Mouse (Mus musculus): ENCODE data around the gene Perp. TPM values are rescaled to one million over a fixed set of nuclear protein-coding genes. Genes with fewer than 3 reads are reported as not detected.

Gene Perp
- polyA plus RNA-seq, 1 experiment, result 10.8 TPM

GRCm38 (mm10) chr10:18860119-18860824, 15.5 kb downstream of the Perp start:
- Histone ChIP-seq H3K4me1 (ENCODE audit: control insufficient read depth, insufficient read depth, low read length) (no peaks in the 10 kb centered on the region), H3K4me3 (ENCODE audit: insufficient read depth, low read length) (no peak overlapping the region), H3K27ac (ENCODE audit: insufficient read depth, low read length) (no peak overlapping the region)
- no peak for TF ChIP-seq CTCF (IDR thresholded peaks at IDR 0.05; ENCODE audit: borderline replicate concordance, insufficient read depth, low read length)
- no peak for TF ChIP-seq POLR2A (IDR thresholded peaks at IDR 0.05; ENCODE audit: low read depth, low read length)

DNA sequence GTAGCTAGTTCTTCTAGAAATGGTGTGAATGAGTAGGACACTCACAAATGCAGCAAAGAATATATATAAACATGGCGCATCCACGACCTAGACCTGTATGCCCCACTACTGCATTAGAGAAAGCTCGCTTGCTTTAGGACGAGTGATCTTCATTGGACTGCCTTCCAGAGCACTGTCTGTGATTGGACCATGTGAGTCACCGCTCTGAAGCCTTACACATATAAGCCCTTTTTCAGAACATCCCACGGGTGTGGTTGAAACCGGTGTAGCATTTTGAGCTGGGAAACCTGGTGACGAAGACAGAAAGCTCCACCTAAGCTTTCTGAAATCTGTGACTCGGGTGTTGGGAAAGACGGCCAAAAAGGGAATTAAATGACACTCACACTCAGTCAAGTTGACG, 16.0 kb downstream of the Perp start:
- no peak for TF ChIP-seq POLR2A (IDR thresholded peaks at IDR 0.05; ENCODE audit: low read depth, low read length)
- TF ChIP-seq CTCF (IDR thresholded peaks at IDR 0.05; ENCODE audit: borderline replicate concordance, insufficient read depth, low read length), result no peak
- Histone ChIP-seq H3K4me1 (ENCODE audit: control insufficient read depth, insufficient read depth, low read length) (no peaks in the 10 kb centered on the region), H3K4me3 (ENCODE audit: insufficient read depth, low read length) (no peak overlapping the region), H3K27ac (ENCODE audit: insufficient read depth, low read length) (no peak overlapping the region)

GRCm38 (mm10) chr10:18861418-18861817, 16.6 kb downstream of the Perp start:
- Histone ChIP-seq H3K27ac (ENCODE audit: insufficient read depth, low read length) (no peak overlapping the region), H3K4me3 (ENCODE audit: insufficient read depth, low read length) (no peak overlapping the region), H3K4me1 (ENCODE audit: control insufficient read depth, insufficient read depth, low read length) (no peaks in the 10 kb centered on the region)
- TF ChIP-seq CTCF (IDR thresholded peaks at IDR 0.05; ENCODE audit: borderline replicate concordance, insufficient read depth, low read length), result no peak
- no peak for TF ChIP-seq POLR2A (IDR thresholded peaks at IDR 0.05; ENCODE audit: low read depth, low read length)

GRCm38 (mm10) chr10:18863332-18863731, 18.5 kb downstream of the Perp start:
- Histone ChIP-seq H3K4me1 (ENCODE audit: control insufficient read depth, insufficient read depth, low read length) (no peaks in the 10 kb centered on the region), H3K27ac (ENCODE audit: insufficient read depth, low read length) (no peak overlapping the region), H3K4me3 (ENCODE audit: insufficient read depth, low read length) (no peak overlapping the region)
- TF ChIP-seq CTCF (IDR thresholded peaks at IDR 0.05; ENCODE audit: borderline replicate concordance, insufficient read depth, low read length) (no peak), POLR2A (IDR thresholded peaks at IDR 0.05; ENCODE audit: low read depth, low read length) (no peak)

DNA sequence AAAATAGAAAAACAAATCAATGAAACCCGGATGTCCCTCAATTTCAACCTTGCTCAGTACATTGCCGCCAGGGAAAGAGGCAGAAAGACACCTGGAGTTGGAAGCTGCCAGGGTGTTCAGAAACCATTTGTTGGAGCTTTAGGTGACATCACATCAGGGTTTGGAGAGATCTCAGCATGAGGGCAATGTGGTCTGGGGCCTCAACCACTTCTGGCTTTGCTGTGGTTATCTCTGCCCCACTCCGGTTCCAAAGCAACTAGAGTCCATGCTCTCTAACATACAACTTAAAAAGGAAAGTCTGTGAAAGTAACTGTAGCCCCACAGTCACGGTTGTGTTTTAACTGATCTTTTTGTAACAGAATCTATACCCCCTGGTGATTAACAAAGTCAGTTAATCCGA, 19.9 kb downstream of the Perp start:
- Histone ChIP-seq H3K4me1 (ENCODE audit: control insufficient read depth, insufficient read depth, low read length) (no peaks in the 10 kb centered on the region), H3K27ac (ENCODE audit: insufficient read depth, low read length) (no peak overlapping the region), H3K4me3 (ENCODE audit: insufficient read depth, low read length) (no peak overlapping the region)
- no peak for TF ChIP-seq CTCF (IDR thresholded peaks at IDR 0.05; ENCODE audit: borderline replicate concordance, insufficient read depth, low read length)
- TF ChIP-seq POLR2A (IDR thresholded peaks at IDR 0.05; ENCODE audit: low read depth, low read length), result no peak

- H3K27ac ChIP-seq (ENCODE audit: insufficient read depth, low read length), result no peak overlapping the region
- no peak for TF ChIP-seq CTCF (IDR thresholded peaks at IDR 0.05; ENCODE audit: borderline replicate concordance, insufficient read depth, low read length)
- TF ChIP-seq POLR2A (IDR thresholded peaks at IDR 0.05; ENCODE audit: low read depth, low read length), result no peak
- H3K4me1 ChIP-seq (ENCODE audit: control insufficient read depth, insufficient read depth, low read length), result no peaks in the 10 kb centered on the region
- H3K4me3 ChIP-seq (ENCODE audit: insufficient read depth, low read length), result no peak overlapping the region
These were observed 26.2 kb downstream of the Perp start for GRCm38 (mm10) chr10:18870990-18871389.

GRCm38 (mm10) chr10:18876211-18876610, 31.4 kb downstream of the Perp start:
- TF ChIP-seq POLR2A (IDR thresholded peaks at IDR 0.05; ENCODE audit: low read depth, low read length) (no peak), CTCF (IDR thresholded peaks at IDR 0.05; ENCODE audit: borderline replicate concordance, insufficient read depth, low read length) (no peak)
- H3K27ac ChIP-seq (ENCODE audit: insufficient read depth, low read length), result no peak overlapping the region
- H3K4me1 ChIP-seq (ENCODE audit: control insufficient read depth, insufficient read depth, low read length), result peaks cover 4% of the 10 kb centered on the region; the same call in 1 of the 2 replicates
- no peak overlapping the region for H3K4me3 ChIP-seq (ENCODE audit: insufficient read depth, low read length)

DNA sequence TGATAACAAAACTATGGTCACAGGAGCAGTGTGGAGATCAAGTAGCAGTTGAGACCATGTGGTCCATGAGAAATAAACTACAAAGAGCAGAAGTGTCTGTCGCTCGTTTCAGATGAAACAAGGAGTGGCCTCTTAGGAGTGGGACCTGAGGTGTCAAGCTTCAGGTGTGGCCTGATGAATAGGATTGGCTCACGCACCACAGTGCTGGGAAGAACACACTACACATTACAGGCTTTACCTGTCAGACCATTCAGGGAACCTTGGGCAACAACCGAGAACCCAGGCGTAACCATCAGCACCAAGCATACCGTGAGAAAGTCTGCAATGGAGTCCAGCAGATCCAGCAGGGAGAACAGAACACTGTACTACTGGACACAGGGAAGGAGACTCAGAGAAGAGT, 33.3 kb downstream of the Perp start:
- H3K4me3 ChIP-seq (ENCODE audit: insufficient read depth, low read length), result no peak overlapping the region
- no peak overlapping the region for H3K27ac ChIP-seq (ENCODE audit: insufficient read depth, low read length)
- peaks cover 4% of the 10 kb centered on the region; the same call in 1 of the 2 replicates for H3K4me1 ChIP-seq (ENCODE audit: control insufficient read depth, insufficient read depth, low read length)
- TF ChIP-seq POLR2A (IDR thresholded peaks at IDR 0.05; ENCODE audit: low read depth, low read length) (no peak), CTCF (IDR thresholded peaks at IDR 0.05; ENCODE audit: borderline replicate concordance, insufficient read depth, low read length) (no peak)

- no peak for TF ChIP-seq POLR2A (IDR thresholded peaks at IDR 0.05; ENCODE audit: low read depth, low read length)
- TF ChIP-seq CTCF (IDR thresholded peaks at IDR 0.05; ENCODE audit: borderline replicate concordance, insufficient read depth, low read length), result no peak
- Histone ChIP-seq H3K27ac (ENCODE audit: insufficient read depth, low read length) (no peak overlapping the region), H3K4me3 (ENCODE audit: insufficient read depth, low read length) (no peak overlapping the region), H3K4me1 (ENCODE audit: control insufficient read depth, insufficient read depth, low read length) (peaks cover 4% of the 10 kb centered on the region; the same call in 1 of the 2 replicates)
These were observed 34.3 kb downstream of the Perp start for GRCm38 (mm10) chr10:18879160-18879559.

DNA sequence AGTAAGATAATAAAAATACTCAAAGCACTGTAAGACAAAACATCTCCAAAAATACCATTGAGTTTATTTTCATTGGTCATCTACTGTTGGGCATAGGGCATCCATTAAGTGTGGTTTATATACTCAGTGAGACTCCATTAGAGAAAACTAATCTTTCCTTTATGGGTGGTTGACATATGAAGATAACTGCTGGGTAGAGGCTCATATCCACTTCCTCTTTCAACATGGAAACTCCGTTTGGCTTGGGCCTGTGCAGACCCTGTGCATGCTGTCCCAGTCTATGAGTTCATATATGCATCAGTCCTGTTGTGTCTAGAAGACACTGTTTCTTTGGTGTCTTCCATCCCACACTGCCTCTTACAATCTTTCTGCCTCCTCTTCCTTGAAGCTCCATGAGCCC, 34.9 kb downstream of the Perp start:
- Histone ChIP-seq H3K27ac (ENCODE audit: insufficient read depth, low read length) (no peak overlapping the region), H3K4me1 (ENCODE audit: control insufficient read depth, insufficient read depth, low read length) (peaks cover 4% of the 10 kb centered on the region; the same call in 1 of the 2 replicates), H3K4me3 (ENCODE audit: insufficient read depth, low read length) (no peak overlapping the region)
- TF ChIP-seq POLR2A (IDR thresholded peaks at IDR 0.05; ENCODE audit: low read depth, low read length), result no peak

Measured in embryonic fibroblast, embryonic 13.5 days (primary cell).